Mouse (Mus musculus) lung, adult 2 months (tissue): ENCODE data around the gene Smtnl2.

Experiments used
- CTCF ChIP-seq: fragments of 200-500 bp; IDR thresholded peaks from 2 replicates; pipeline ENCODE4 v1.5.1; 2011; ENCODE audit warnings: mild to moderate bottlenecking, low read length, control low read depth; ENCODE audit not compliant: insufficient read depth
- POLR2A ChIP-seq: fragments of 200-500 bp; IDR thresholded peaks from 2 replicates; pipeline ENCODE4 v1.6.1; 2011; ENCODE audit warnings: low read depth, mild to moderate bottlenecking, control low read depth, low read length, borderline replicate concordance; ENCODE audit errors: extremely low read depth

DNA sequence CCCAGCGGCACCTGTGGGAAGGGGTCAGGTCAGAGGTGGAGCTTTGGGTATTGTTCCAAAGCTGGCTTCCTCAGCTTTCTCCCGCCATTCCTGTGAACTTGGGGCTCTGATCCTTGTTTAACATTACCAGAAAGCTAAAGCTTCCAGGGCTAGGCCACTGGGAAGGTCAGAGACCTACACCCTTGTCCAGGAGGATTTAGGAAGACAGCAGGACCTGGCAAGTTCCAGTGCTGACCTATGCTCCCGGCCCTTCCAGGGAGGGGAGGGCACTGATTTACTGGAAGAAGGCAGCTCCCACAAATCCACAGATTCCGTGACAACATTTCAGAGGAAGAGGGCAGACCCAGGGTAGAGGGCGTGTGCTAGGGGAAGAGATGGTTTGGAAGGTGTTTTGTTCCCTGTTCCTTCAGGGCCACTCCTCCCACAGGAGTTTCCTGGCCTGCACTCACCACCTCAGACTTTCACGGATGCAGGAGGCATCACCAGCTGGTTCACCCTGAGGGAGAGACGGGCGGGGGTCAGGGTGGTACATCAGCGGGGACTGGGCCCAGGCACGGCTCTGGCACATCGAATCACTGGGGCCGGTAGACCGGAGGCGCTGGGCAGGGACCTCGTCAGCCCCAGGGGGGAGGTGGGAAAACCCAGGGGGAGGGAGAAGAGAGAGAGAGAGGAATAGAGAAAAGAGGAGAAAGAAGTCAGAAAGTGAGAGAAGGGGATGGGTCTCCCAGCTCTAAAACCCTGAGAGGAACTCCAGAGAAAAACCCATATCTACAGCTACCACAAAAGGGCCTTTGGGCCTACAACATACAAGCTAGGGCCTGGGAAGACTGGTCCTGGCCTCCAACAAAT, 41.8 kb upstream of the Smtnl2 start:
- TF ChIP-seq CTCF (no peak), POLR2A (no peak)
